Mouse (Mus musculus) embryonic fibroblast, embryonic 13.5 days (primary cell): ENCODE results near the gene Ntrk2. TPM values are rescaled to one million over a fixed set of nuclear protein-coding genes. Genes with fewer than 3 reads are reported as not detected.

Experiments used
- H3K27ac ChIP-seq: 2 replicates; pipeline ENCODE4 v1.5.1; 2012; ENCODE audit warnings: low read length, control low read depth, inconsistent platforms; ENCODE audit not compliant: insufficient read depth
- H3K4me1 ChIP-seq: 2 replicates; pipeline ENCODE4 v1.6.1; 2011; ENCODE audit warnings: low read length; ENCODE audit not compliant: control insufficient read depth, insufficient read depth
- H3K4me3 ChIP-seq: 2 replicates; pipeline ENCODE4 v1.5.1; 2011; ENCODE audit warnings: mild to moderate bottlenecking, control low read depth, low read length; ENCODE audit not compliant: insufficient read depth
- CTCF ChIP-seq: IDR thresholded peaks from 2 replicates; pipeline ENCODE4 v1.5.1; 2011; ENCODE audit warnings: mild to moderate bottlenecking, control low read depth, low read length, moderate library complexity, borderline replicate concordance; ENCODE audit not compliant: insufficient read depth
- POLR2A ChIP-seq: IDR thresholded peaks from 2 replicates; pipeline ENCODE4 v1.6.1; 2011; ENCODE audit warnings: low read depth, mild to moderate bottlenecking, control low read depth, low read length, moderate library complexity
- polyA plus RNA-seq: library from polyadenylated mRNA; stranded (reverse); fragments of >200 nt; gene quantifications from 2 replicates; pipeline ENCODE4 v1.2.4, GENCODE M21; 2011; ENCODE audit warnings: low read depth; ENCODE audit not compliant: missing spikeins, insufficient read length

Gene Ntrk2
- polyA plus RNA-seq, 1 experiment, result 1.4 TPM

- Histone ChIP-seq H3K4me3 (no peak overlapping the region), H3K27ac (no peak overlapping the region), H3K4me1 (no peaks in the 10 kb centered on the region)
- TF ChIP-seq POLR2A (no peak), CTCF (no peak)
Observed at GRCm38 (mm10) chr13:58838110-58838509, 31.7 kb downstream of the Ntrk2 start.

- Histone ChIP-seq H3K4me3 (no peak overlapping the region), H3K4me1 (no peaks in the 10 kb centered on the region), H3K27ac (no peak overlapping the region)
- no peak for TF ChIP-seq POLR2A
Observed at GRCm38 (mm10) chr13:58840731-58841359, 34.5 kb downstream of the Ntrk2 start.

GRCm38 (mm10) chr13:58843826-58844225, 37.5 kb downstream of the Ntrk2 start:
- H3K27ac ChIP-seq, result no peak overlapping the region
- H3K4me3 ChIP-seq, result no peak overlapping the region
- H3K4me1 ChIP-seq, result no peaks in the 10 kb centered on the region
- TF ChIP-seq CTCF (no peak), POLR2A (no peak)

- TF ChIP-seq POLR2A, result no peak
- TF ChIP-seq CTCF, result no peak
- H3K4me1 ChIP-seq, result no peaks in the 10 kb centered on the region
- no peak overlapping the region for H3K27ac ChIP-seq
- no peak overlapping the region for H3K4me3 ChIP-seq
Observed at GRCm38 (mm10) chr13:58848578-58848977, 42.2 kb downstream of the Ntrk2 start.

- H3K4me3 ChIP-seq, result no peak overlapping the region
- no peak overlapping the region for H3K27ac ChIP-seq
- H3K4me1 ChIP-seq, result no peaks in the 10 kb centered on the region
- TF ChIP-seq POLR2A, result no peak
- TF ChIP-seq CTCF, result no peak
Observed at GRCm38 (mm10) chr13:58853685-58854084, 47.3 kb downstream of the Ntrk2 start.

- no peak overlapping the region for H3K4me3 ChIP-seq
- H3K27ac ChIP-seq, result no peak overlapping the region
- no peaks in the 10 kb centered on the region for H3K4me1 ChIP-seq
- no peak for TF ChIP-seq CTCF
- no peak for TF ChIP-seq POLR2A
Observed at GRCm38 (mm10) chr13:58866239-58866638, 59.9 kb downstream of the Ntrk2 start.

GRCm38 (mm10) chr13:58866776-58867435, 60.5 kb downstream of the Ntrk2 start:
- Histone ChIP-seq H3K4me1 (no peaks in the 10 kb centered on the region), H3K27ac (no peak overlapping the region), H3K4me3 (no peak overlapping the region)
- TF ChIP-seq POLR2A (no peak), CTCF (no peak)

- no peak for TF ChIP-seq POLR2A
- no peak for TF ChIP-seq CTCF
- H3K27ac ChIP-seq, result no peak overlapping the region
- no peak overlapping the region for H3K4me3 ChIP-seq
- no peaks in the 10 kb centered on the region for H3K4me1 ChIP-seq
Observed at GRCm38 (mm10) chr13:58882468-58882867, 76.1 kb downstream of the Ntrk2 start.

GRCm38 (mm10) chr13:58882916-58883315, 76.5 kb downstream of the Ntrk2 start:
- no peaks in the 10 kb centered on the region for H3K4me1 ChIP-seq
- TF ChIP-seq CTCF (no peak), POLR2A (no peak)
- no peak overlapping the region for H3K4me3 ChIP-seq
- H3K27ac ChIP-seq, result no peak overlapping the region

- no peak overlapping the region for H3K4me3 ChIP-seq
- TF ChIP-seq CTCF, result no peak
- no peak for TF ChIP-seq POLR2A
- H3K4me1 ChIP-seq, result no peaks in the 10 kb centered on the region
- H3K27ac ChIP-seq, result no peak overlapping the region
Observed at GRCm38 (mm10) chr13:58886108-58886507, 79.7 kb downstream of the Ntrk2 start.
